Mouse (Mus musculus): ENCODE measurements around the gene AL732309.1. TPM values are rescaled to one million over a fixed set of nuclear protein-coding genes. Genes with fewer than 3 reads are reported as not detected.

Gene AL732309.1
- polyA plus RNA-seq, 1 experiment from 2014 or later, result 4.7 TPM

DNA sequence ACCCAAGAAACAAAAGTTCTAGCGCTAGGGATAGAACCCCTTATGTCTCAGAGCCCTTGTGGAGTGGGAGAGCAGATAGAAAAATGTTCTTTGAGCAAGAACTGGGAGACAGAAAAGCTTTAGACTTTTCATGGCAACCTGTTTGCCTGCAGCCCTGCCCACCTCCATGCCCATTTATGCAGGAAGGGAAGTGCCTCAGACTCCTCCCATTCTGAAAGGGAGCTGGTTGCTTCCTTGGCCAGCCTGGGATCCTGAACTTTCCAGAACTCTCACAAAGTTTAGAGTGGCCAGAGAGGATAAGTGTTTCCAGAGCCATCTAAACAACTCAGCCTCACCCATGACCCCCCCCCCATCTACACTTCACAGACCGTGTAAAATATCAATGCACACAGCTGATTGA lies 49.5 kb downstream of the AL732309.1 start:
- ATAC-seq (ENCODE audit: low FRiP score, low TSS enrichment), result no peak
- Histone ChIP-seq H3K9me3 (ENCODE audit: control insufficient read depth, low read length) (no peaks in the 10 kb centered on the region), H3K4me3 (ENCODE audit: low read length) (no peak overlapping the region), H3K4me1 (ENCODE audit: control insufficient read depth, insufficient read depth, low read length) (peaks cover 4% of the 10 kb centered on the region; the same call in 1 of the 2 replicates), H3K27me3 (ENCODE audit: control insufficient read depth, insufficient read depth, low read length) (no peaks in the 10 kb centered on the region), H3K27ac (ENCODE audit: low read depth, low read length) (peak overlapping the region; percentile 83), H3K36me3 (ENCODE audit: control insufficient read depth, insufficient read depth, low read length) (peaks cover 39% of the 10 kb centered on the region), H3K9ac (ENCODE audit: low read depth, low read length) (no peak overlapping the region), H3K4me2 (replicated peaks; ENCODE audit: low read depth, low read length) (peak overlapping the region; percentile 56)
- 26% methylated on average over 2 of the region's 2 CpGs for WGBS

DNA sequence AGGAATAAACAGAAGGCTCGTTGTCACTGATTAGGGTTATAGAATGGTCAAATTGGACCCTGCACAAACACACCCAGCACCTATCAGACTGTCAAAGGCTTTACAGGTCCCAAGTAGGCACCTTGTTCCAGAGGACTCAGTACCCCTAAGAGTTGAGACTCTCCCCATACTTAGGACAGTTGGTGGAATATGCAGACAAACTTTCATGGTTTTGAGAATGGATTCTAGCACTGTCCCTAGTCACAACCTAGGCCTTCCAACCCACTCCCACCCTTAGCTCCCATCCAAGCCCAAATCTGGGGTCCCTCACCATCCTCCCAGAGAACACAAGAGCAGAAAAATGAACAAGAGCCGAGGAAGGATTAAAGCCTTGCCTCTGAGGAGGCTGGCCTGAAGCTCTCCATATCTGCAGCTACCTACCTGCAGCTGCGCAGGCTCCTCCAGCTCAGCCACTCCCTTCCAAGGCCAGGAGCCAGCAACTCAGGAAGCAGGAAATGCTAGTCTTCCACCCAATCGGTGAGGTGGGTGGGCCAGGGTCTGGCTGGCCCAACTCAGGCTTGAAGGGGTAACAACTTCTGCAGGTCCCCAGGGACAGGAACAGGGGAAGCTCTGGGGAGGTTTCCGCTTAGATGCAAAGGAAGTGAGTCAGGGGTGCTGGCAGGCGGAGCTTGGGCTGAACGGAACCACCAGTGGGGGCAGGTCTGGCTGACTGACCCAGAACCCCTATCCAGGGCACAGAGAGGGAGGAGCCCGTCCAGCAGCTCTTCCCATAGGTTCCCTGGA lies 50.3 kb downstream of the AL732309.1 start, which contains the start of gene Tor4a:
Tor4a (minus strand) TSS at position 715 of the 783 bp plus-strand sequence.
- peaks cover 4% of the 10 kb centered on the region; the same call in 1 of the 2 replicates for H3K4me1 ChIP-seq (ENCODE audit: control insufficient read depth, insufficient read depth, low read length)
- peak within 1 kb of the TSS; percentile 31 for H3K4me3 ChIP-seq (ENCODE audit: low read length)
- ATAC-seq (ENCODE audit: low FRiP score, low TSS enrichment), result peak; percentile 69
- H3K4me2 ChIP-seq (replicated peaks; ENCODE audit: low read depth, low read length), result peak within 1 kb of the TSS; percentile 56
- H3K36me3 ChIP-seq (ENCODE audit: control insufficient read depth, insufficient read depth, low read length), result peaks cover 30% of the 10 kb centered on the region
- H3K9ac ChIP-seq (ENCODE audit: low read depth, low read length), result peak within 1 kb of the TSS; percentile 44; the same call in 1 of the 2 replicates
- H3K9me3 ChIP-seq (ENCODE audit: control insufficient read depth, low read length), result no peaks in the 10 kb centered on the region
- 12% methylated on average over 8 of the region's 8 CpGs for WGBS
- H3K27me3 ChIP-seq (ENCODE audit: control insufficient read depth, insufficient read depth, low read length), result no peaks in the 10 kb centered on the region
- peak within 1 kb of the TSS; percentile 83 for H3K27ac ChIP-seq (ENCODE audit: low read depth, low read length)

DNA sequence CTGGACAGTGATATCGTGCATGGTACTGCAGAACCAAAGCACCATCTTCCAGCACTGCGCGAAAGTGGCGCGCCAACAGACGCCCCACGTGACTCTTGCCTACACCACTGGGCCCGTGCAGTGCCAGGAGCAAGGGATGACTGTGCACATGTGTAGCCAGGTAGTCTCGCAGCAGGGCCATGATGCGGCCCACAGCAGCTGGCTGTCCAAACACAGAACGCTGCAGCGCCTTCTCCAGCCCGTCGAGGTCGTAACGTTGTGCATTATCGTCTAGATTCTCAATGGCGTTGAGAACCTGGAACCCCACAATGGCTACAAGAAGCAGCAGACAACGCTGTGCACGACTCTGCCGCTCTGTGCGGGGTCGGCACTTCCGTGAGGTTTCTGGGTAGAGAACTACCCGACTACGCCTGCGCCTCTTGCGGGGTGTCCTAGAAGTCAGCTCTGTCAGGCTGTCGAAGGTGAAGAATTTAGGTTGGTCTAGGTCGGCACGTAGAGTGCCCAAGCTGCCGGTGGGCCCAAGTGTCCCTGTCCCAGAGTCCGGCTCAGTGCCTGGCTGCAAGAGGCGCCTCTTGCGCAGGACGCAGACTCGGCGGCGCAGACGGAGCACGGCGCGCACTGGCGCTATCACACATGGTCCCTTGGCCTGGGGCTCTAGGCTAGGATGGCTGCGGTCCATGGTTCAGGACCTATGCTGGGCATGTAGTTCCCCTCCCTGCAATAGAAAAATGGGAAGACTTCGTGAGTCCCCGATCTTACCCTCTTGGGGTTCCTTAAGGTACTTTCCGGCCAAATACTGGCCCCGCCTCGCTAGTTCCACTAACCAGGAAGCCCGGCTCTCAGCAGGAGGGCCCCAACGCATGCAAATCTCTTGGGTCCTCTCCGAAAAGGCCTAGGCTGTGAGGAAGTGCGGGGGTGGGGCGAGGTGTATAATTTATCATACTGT lies 51.2 kb downstream of the AL732309.1 start:
- H3K4me2 ChIP-seq (replicated peaks; ENCODE audit: low read depth, low read length), result peak overlapping the region; percentile 56
- peak overlapping the region; percentile 44; the same call in 1 of the 2 replicates for H3K9ac ChIP-seq (ENCODE audit: low read depth, low read length)
- no peaks in the 10 kb centered on the region for H3K27me3 ChIP-seq (ENCODE audit: control insufficient read depth, insufficient read depth, low read length)
- peak overlapping the region; percentile 31 for H3K4me3 ChIP-seq (ENCODE audit: low read length)
- H3K9me3 ChIP-seq (ENCODE audit: control insufficient read depth, low read length), result no peaks in the 10 kb centered on the region
- H3K36me3 ChIP-seq (ENCODE audit: control insufficient read depth, insufficient read depth, low read length), result peaks cover 22% of the 10 kb centered on the region
- H3K27ac ChIP-seq (ENCODE audit: low read depth, low read length), result peak overlapping the region; percentile 83; the same call in 1 of the 2 replicates
- WGBS, result 19% methylated on average over 55 of the region's 55 CpGs
- H3K4me1 ChIP-seq (ENCODE audit: control insufficient read depth, insufficient read depth, low read length), result peaks cover 4% of the 10 kb centered on the region; the same call in 1 of the 2 replicates
- 0 out of 2 replicates have a peak, but pooled peaks have one; percentile 13 for ATAC-seq (ENCODE audit: low FRiP score, low TSS enrichment)

Other genes starting within 250 kb of the AL732309.1 start
- gene Nsmf, start 192.5 kb downstream of the AL732309.1 start, polyA plus RNA-seq (2014; fragmentation: Nextera tagmentation; extraction: Ambion mirVana), result 57.4 and 67.7 TPM in 2 replicates
- 1.3 and 3.0 TPM in 2 replicates for gene Entpd8, start 166.6 kb downstream of the AL732309.1 start, polyA plus RNA-seq (2014; fragmentation: Nextera tagmentation; extraction: Ambion mirVana)
- 0.36 and 0.53 TPM in 2 replicates for gene Noxa1, start 151.7 kb downstream of the AL732309.1 start, polyA plus RNA-seq (2014; fragmentation: Nextera tagmentation; extraction: Ambion mirVana)
- 8.7 and 21.0 TPM in 2 replicates for gene Nrarp, start 66.1 kb downstream of the AL732309.1 start, polyA plus RNA-seq (2014; fragmentation: Nextera tagmentation; extraction: Ambion mirVana)
- gene Tor4a, start 50.0 kb downstream of the AL732309.1 start, polyA plus RNA-seq (2014; fragmentation: Nextera tagmentation; extraction: Ambion mirVana), result 6.8 and 11.3 TPM in 2 replicates
- gene Nelfb, start 35.4 kb downstream of the AL732309.1 start, polyA plus RNA-seq (2014; fragmentation: Nextera tagmentation; extraction: Ambion mirVana), result 72.7 and 101 TPM in 2 replicates
- gene Stpg3, start 32.2 kb downstream of the AL732309.1 start, polyA plus RNA-seq (2014; fragmentation: Nextera tagmentation; extraction: Ambion mirVana), result 0.49 and 0.54 TPM in 2 replicates
- gene Fam166a, start 28.1 kb downstream of the AL732309.1 start, polyA plus RNA-seq (2014; fragmentation: Nextera tagmentation; extraction: Ambion mirVana), result 0.55 TPM in 1 of 2 replicates, not detected in the other
- gene Tubb4b, start 22.2 kb downstream of the AL732309.1 start, polyA plus RNA-seq (2014; fragmentation: Nextera tagmentation; extraction: Ambion mirVana), result 532 and 565 TPM in 2 replicates
- gene Slc34a3, start 12.5 kb downstream of the AL732309.1 start, polyA plus RNA-seq (2014; fragmentation: Nextera tagmentation; extraction: Ambion mirVana), result 0.34 and 0.57 TPM in 2 replicates
- 0.20 and 0.39 TPM in 2 replicates for gene Rnf224, start 10.1 kb downstream of the AL732309.1 start, polyA plus RNA-seq (2014; fragmentation: Nextera tagmentation; extraction: Ambion mirVana)
- 19.8 and 21.2 TPM in 2 replicates for gene Rnf208, start 4.6 kb downstream of the AL732309.1 start, polyA plus RNA-seq (2014; fragmentation: Nextera tagmentation; extraction: Ambion mirVana)
- not detected in 2 replicates for gene Cysrt1, start 4.4 kb downstream of the AL732309.1 start, polyA plus RNA-seq (2014; fragmentation: Nextera tagmentation; extraction: Ambion mirVana)
- gene Tmem203, start 8.6 kb upstream of the AL732309.1 start, polyA plus RNA-seq (2014; fragmentation: Nextera tagmentation; extraction: Ambion mirVana), result 17.0 and 25.4 TPM in 2 replicates
- 5.8 and 7.3 TPM in 2 replicates for gene Tprn, start 15.8 kb upstream of the AL732309.1 start, polyA plus RNA-seq (2014; fragmentation: Nextera tagmentation; extraction: Ambion mirVana)
- 212 and 253 TPM in 2 replicates for gene Ssna1, start 25.6 kb upstream of the AL732309.1 start, polyA plus RNA-seq (2014; fragmentation: Nextera tagmentation; extraction: Ambion mirVana)
- gene Anapc2, start 25.6 kb upstream of the AL732309.1 start, polyA plus RNA-seq (2014; fragmentation: Nextera tagmentation; extraction: Ambion mirVana), result 71.4 and 111 TPM in 2 replicates
- gene Tmem210, start 41.3 kb upstream of the AL732309.1 start, polyA plus RNA-seq (2014; fragmentation: Nextera tagmentation; extraction: Ambion mirVana), result not detected in 2 replicates
- not detected in 2 replicates for gene Lrrc26, start 43.1 kb upstream of the AL732309.1 start, polyA plus RNA-seq (2014; fragmentation: Nextera tagmentation; extraction: Ambion mirVana)
- gene Grin1, start 72.3 kb upstream of the AL732309.1 start, polyA plus RNA-seq (2014; fragmentation: Nextera tagmentation; extraction: Ambion mirVana), result 0.32 and 0.64 TPM in 2 replicates
- 89.9 and 106 TPM in 2 replicates for gene Man1b1, start 85.5 kb upstream of the AL732309.1 start, polyA plus RNA-seq (2014; fragmentation: Nextera tagmentation; extraction: Ambion mirVana)
- 15.4 and 16.2 TPM in 2 replicates for gene Dpp7, start 109.5 kb upstream of the AL732309.1 start, polyA plus RNA-seq (2014; fragmentation: Nextera tagmentation; extraction: Ambion mirVana)
- 19.3 and 25.0 TPM in 2 replicates for gene Uap1l1, start 118.8 kb upstream of the AL732309.1 start, polyA plus RNA-seq (2014; fragmentation: Nextera tagmentation; extraction: Ambion mirVana)
- 45.1 and 47.2 TPM in 2 replicates for gene Sapcd2, start 125.5 kb upstream of the AL732309.1 start, polyA plus RNA-seq (2014; fragmentation: Nextera tagmentation; extraction: Ambion mirVana)
- gene Entpd2, start 149.0 kb upstream of the AL732309.1 start, polyA plus RNA-seq (2014; fragmentation: Nextera tagmentation; extraction: Ambion mirVana), result 2.0 and 2.7 TPM in 2 replicates
- 32.8 and 34.0 TPM in 2 replicates for gene Npdc1, start 152.5 kb upstream of the AL732309.1 start, polyA plus RNA-seq (2014; fragmentation: Nextera tagmentation; extraction: Ambion mirVana)
- not detected in 2 replicates for gene Fut7, start 176.4 kb upstream of the AL732309.1 start, polyA plus RNA-seq (2014; fragmentation: Nextera tagmentation; extraction: Ambion mirVana)
- 8.1 and 11.2 TPM in 2 replicates for gene Abca2, start 181.8 kb upstream of the AL732309.1 start, polyA plus RNA-seq (2014; fragmentation: Nextera tagmentation; extraction: Ambion mirVana)
- 0.57 and 1.2 TPM in 2 replicates for gene Clic3, start 210.0 kb upstream of the AL732309.1 start, polyA plus RNA-seq (2014; fragmentation: Nextera tagmentation; extraction: Ambion mirVana)
- 23.5 and 23.9 TPM in 2 replicates for gene Paxx, start 214.2 kb upstream of the AL732309.1 start, polyA plus RNA-seq (2014; fragmentation: Nextera tagmentation; extraction: Ambion mirVana)
- 1.1 and 1.5 TPM in 2 replicates for gene Ptgds, start 223.2 kb upstream of the AL732309.1 start, polyA plus RNA-seq (2014; fragmentation: Nextera tagmentation; extraction: Ambion mirVana)
- not detected in 2 replicates for gene Lcn12, start 247.0 kb upstream of the AL732309.1 start, polyA plus RNA-seq (2014; fragmentation: Nextera tagmentation; extraction: Ambion mirVana)